Mouse (Mus musculus) heart, adult 9 months (tissue): ENCODE data around the gene Avil.

ENCODE experiments used
- DNase-seq, 2 experiments: peaks; one replicate each; pipeline ENCODE4 v3.0.0; 2022; ENCODE audit warnings: low spot score in 2 of 2

Avil gene

GRCm38 (mm10) chr10:127018422-127018821 lies 17.9 kb downstream of the Avil start:
- no peak for DNase-seq

GRCm38 (mm10) chr10:127030336-127031296 lies 30.1 kb downstream of the Avil start, which contains the start of gene Tsfm:
TSS of gene Tsfm (minus strand) at chr10:127030840.
- DNase-seq: peak; percentile 76 to 88

- no peak for DNase-seq
These were observed 32.8 kb downstream of the Avil start for GRCm38 (mm10) chr10:127033301-127033741.

GRCm38 (mm10) chr10:127036273-127036672 lies 35.8 kb downstream of the Avil start:
- no peak for DNase-seq

GRCm38 (mm10) chr10:127037641-127038040 lies 37.1 kb downstream of the Avil start:
- no peak for DNase-seq

GRCm38 (mm10) chr10:127040569-127041214 lies 40.2 kb downstream of the Avil start:
- no peak for DNase-seq

- DNase-seq: peak in 1 of 2 experiments; percentile 35
These were observed 40.8 kb downstream of the Avil start, which contains the start of the genes Mettl1 and Eef1akmt3 for GRCm38 (mm10) chr10:127041274-127041766. TSS of gene Mettl1 (plus strand) at chr10:127041414. TSS of gene Eef1akmt3 (minus strand) at chr10:127041513.

- peak; percentile 81 to 87 for DNase-seq
These were observed 41.3 kb downstream of the Avil start for GRCm38 (mm10) chr10:127041774-127042338.

GRCm38 (mm10) chr10:127042468-127043115 lies 42.1 kb downstream of the Avil start:
- DNase-seq: no peak

GRCm38 (mm10) chr10:127043187-127043586 lies 42.7 kb downstream of the Avil start:
- no peak for DNase-seq

- DNase-seq: no peak
These were observed 47.4 kb downstream of the Avil start, which contains the start of gene Cyp27b1 for GRCm38 (mm10) chr10:127047954-127048353. TSS of gene Cyp27b1 (plus strand) at chr10:127048250.

GRCm38 (mm10) chr10:127048608-127049394 lies 48.3 kb downstream of the Avil start:
- DNase-seq: no peak

- no peak for DNase-seq
These were observed 49.0 kb downstream of the Avil start for GRCm38 (mm10) chr10:127049395-127050118.

GRCm38 (mm10) chr10:127050119-127050474 lies 49.6 kb downstream of the Avil start:
- DNase-seq: no peak

GRCm38 (mm10) chr10:127054646-127055045 lies 54.1 kb downstream of the Avil start:
- DNase-seq: no peak

GRCm38 (mm10) chr10:127055406-127055805 lies 54.9 kb downstream of the Avil start:
- no peak for DNase-seq

- no peak for DNase-seq
These were observed 56.0 kb downstream of the Avil start for GRCm38 (mm10) chr10:127056490-127056889.

GRCm38 (mm10) chr10:127058161-127058560 lies 57.7 kb downstream of the Avil start:
- DNase-seq: peak; percentile 63 to 64

- DNase-seq: no peak
These were observed 58.2 kb downstream of the Avil start for GRCm38 (mm10) chr10:127058708-127059107.
